ENCODE assay signal across 12 mouse cellular contexts in the genomic region with DNA sequence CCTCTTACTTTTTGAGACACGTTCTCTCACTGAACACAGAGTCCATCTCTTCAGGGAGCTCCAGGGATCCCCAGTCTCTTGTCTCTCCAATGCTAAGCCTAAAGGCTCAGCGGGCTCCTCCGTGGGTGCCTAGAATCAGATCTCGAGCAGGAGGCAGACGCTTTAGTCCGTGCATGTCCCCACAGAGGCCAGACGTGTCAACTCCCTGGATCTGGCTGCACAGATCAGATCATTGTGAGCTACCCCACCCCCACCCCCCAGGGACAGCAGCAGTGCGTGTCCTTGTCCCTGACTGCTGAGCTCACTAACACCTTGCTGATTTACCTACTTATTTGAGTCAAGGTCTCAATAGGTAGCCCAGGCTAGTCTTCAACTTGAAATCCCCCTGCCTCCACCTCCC. TPM values are rescaled to one million over a fixed set of nuclear protein-coding genes. Genes with fewer than 3 reads are reported as not detected.
DNase-seq lines count a peak whose midpoint lies in the region; ATAC-seq and TF ChIP-seq lines count a peak whose summit lies in the region.
"Had no signal": no experiment of that assay in that cellular context is flagged by ENCODE, and none has a peak within 500 bp of the region (broad histone marks: within the 10 kb centered on the region; RNA-seq: fewer than 3 reads in every experiment).

No protein-coding gene starts in this region.

- peak overlapping the region; percentile 20; the same call in 1 of the 2 replicates for H3K27ac ChIP-seq in intestine, embryonic 14.5 days (ENCODE audit: low read depth)
- H3K27ac ChIP-seq in intestine, postnatal 0 days (ENCODE audit: low read depth, low read length), result no peak overlapping the region
- no peak overlapping the region for H3K27ac ChIP-seq in embryonic facial prominence, embryonic 12.5 days
- H3K27ac ChIP-seq in liver, embryonic 15.5 days (replicated peaks), result peak overlapping the region; percentile 85

- no peak for DNase-seq in intestine, embryonic 14.5 days (ENCODE audit: low spot score)
- DNase-seq in MN1 (ENCODE audit: low spot score), result peak; percentile 56
- DNase-seq in embryo, embryonic 11 days, result no peak
- no peak for DNase-seq in left cerebral cortex, postnatal 36 days (ENCODE audit: low spot score in 2 of 2)
- DNase-seq in layer of hippocampus, adult 9-10 months (ENCODE audit: low spot score), result no peak
- DNase-seq: adrenal gland, postnatal 36 days; cerebellum, postnatal 36 days; kidney, adult 9 months had no signal

- H3K4me1 ChIP-seq in intestine, embryonic 14.5 days (replicated peaks; ENCODE audit: control insufficient read depth, insufficient read depth, low read length), result peaks cover 16% of the 10 kb centered on the region
- no peaks in the 10 kb centered on the region for H3K4me1 ChIP-seq in intestine, postnatal 0 days (replicated peaks; ENCODE audit: control insufficient read depth, insufficient read depth, low read length)
- peaks cover 19% of the 10 kb centered on the region for H3K4me1 ChIP-seq in embryonic facial prominence, embryonic 12.5 days
- peaks cover 82% of the 10 kb centered on the region for H3K4me1 ChIP-seq in liver, embryonic 15.5 days (replicated peaks)

- intact Hi-C loops in left cerebral cortex, postnatal 36 days (cut with DNase I), result loop anchor here (5.0 kb wide), 1 partner anchor 219 kb away; no protein-coding TSS in a partner anchor

- H3K36me3 ChIP-seq in intestine, embryonic 14.5 days (ENCODE audit: control insufficient read depth, insufficient read depth, low read length), result no peaks in the 10 kb centered on the region
- no peaks in the 10 kb centered on the region for H3K36me3 ChIP-seq in intestine, postnatal 0 days (ENCODE audit: control insufficient read depth, insufficient read depth)
- H3K36me3 ChIP-seq in embryonic facial prominence, embryonic 12.5 days, result no peaks in the 10 kb centered on the region
- no peaks in the 10 kb centered on the region for H3K36me3 ChIP-seq in liver, embryonic 15.5 days (replicated peaks)

- H3K9me3 ChIP-seq in intestine, embryonic 14.5 days (ENCODE audit: control insufficient read depth, low read length), result no peaks in the 10 kb centered on the region
- no peaks in the 10 kb centered on the region for H3K9me3 ChIP-seq in intestine, postnatal 0 days (ENCODE audit: control insufficient read depth)
- no peaks in the 10 kb centered on the region for H3K9me3 ChIP-seq in embryonic facial prominence, embryonic 12.5 days
- no peaks in the 10 kb centered on the region for H3K9me3 ChIP-seq in liver, embryonic 15.5 days (replicated peaks)

- WGBS in intestine, embryonic 14.5 days, result 37% methylated on average over 8 of the region's 8 CpGs
- WGBS in intestine, postnatal 0 days, result 45% methylated on average over 8 of the region's 8 CpGs
- WGBS in embryonic facial prominence, embryonic 12.5 days, result 23% methylated on average over 8 of the region's 8 CpGs
- WGBS in liver, embryonic 15.5 days (ENCODE audit: insufficient replicate concordance), result 14% methylated on average over 8 of the region's 8 CpGs

- no peak overlapping the region for H3K4me3 ChIP-seq in intestine, embryonic 14.5 days (ENCODE audit: low read depth, low read length)
- no peak overlapping the region for H3K4me3 ChIP-seq in intestine, postnatal 0 days (ENCODE audit: low read depth, low read length)
- H3K4me3 ChIP-seq in embryonic facial prominence, embryonic 12.5 days, result no peak overlapping the region
- peak overlapping the region; percentile 54 for H3K4me3 ChIP-seq in liver, embryonic 15.5 days (replicated peaks)

- TF ChIP-seq CTCF in intestine, postnatal 0 days (IDR thresholded peaks at IDR 0.05; ENCODE audit: low read depth), result no peak

- H3K9ac ChIP-seq in intestine, embryonic 14.5 days (ENCODE audit: low read length), result no peak overlapping the region
- no peak overlapping the region for H3K9ac ChIP-seq in intestine, postnatal 0 days (ENCODE audit: low read depth, low read length)
- no peak overlapping the region for H3K9ac ChIP-seq in embryonic facial prominence, embryonic 12.5 days
- H3K9ac ChIP-seq in liver, embryonic 15.5 days, result peak overlapping the region; percentile 65

- no peaks in the 10 kb centered on the region for H3K27me3 ChIP-seq in intestine, embryonic 14.5 days (replicated peaks; ENCODE audit: control insufficient read depth, insufficient read depth, low read length)
- H3K27me3 ChIP-seq in intestine, postnatal 0 days (replicated peaks; ENCODE audit: control insufficient read depth, insufficient read depth, low read length), result no peaks in the 10 kb centered on the region
- no peaks in the 10 kb centered on the region for H3K27me3 ChIP-seq in embryonic facial prominence, embryonic 12.5 days
- H3K27me3 ChIP-seq in liver, embryonic 15.5 days, result no peaks in the 10 kb centered on the region
- H3K27me3 ChIP-seq: Patski had no signal

- no peak for ATAC-seq in intestine, embryonic 14.5 days (replicated peaks; ENCODE audit: low FRiP score, low TSS enrichment, low read depth)
- ATAC-seq in intestine, postnatal 0 days, result no peak
- no peak for ATAC-seq in embryonic facial prominence, embryonic 12.5 days (ENCODE audit: insufficient number of reproducible peaks, insufficient read depth, low FRiP score, low TSS enrichment)
- ATAC-seq in liver, embryonic 15.5 days (ENCODE audit: insufficient read depth), result peak; percentile 78
- ATAC-seq: Patski had no signal

- H3K4me2 ChIP-seq in intestine, embryonic 14.5 days (ENCODE audit: low read length), result peak overlapping the region; percentile 45
- H3K4me2 ChIP-seq in intestine, postnatal 0 days (replicated peaks; ENCODE audit: low read depth), result no peak overlapping the region
- peak overlapping the region; percentile 40 for H3K4me2 ChIP-seq in embryonic facial prominence, embryonic 12.5 days (replicated peaks)
- H3K4me2 ChIP-seq in liver, embryonic 15.5 days, result peak overlapping the region; percentile 82

RNA-seq across cellular contexts. Expression of a gene that starts 16.7 kb away (rescaled TPM):
- 29.8 and 30.7 TPM in 2 replicates for polyA plus RNA-seq in intestine, embryonic 14.5 days (2014; fragmentation: Nextera tagmentation; extraction: Ambion mirVana)
- 14.6 and 15.6 TPM in 2 replicates for polyA plus RNA-seq in intestine, postnatal 0 days (2015; fragmentation: Nextera tagmentation; extraction: Ambion mirVana)
- 95.5 and 138 TPM in 2 replicates for polyA plus RNA-seq in embryonic facial prominence, embryonic 12.5 days (2016; fragmentation: Nextera tagmentation; extraction: Ambion mirVana)
- polyA plus RNA-seq in liver, embryonic 15.5 days (2015; fragmentation: Nextera tagmentation; extraction: Ambion mirVana), result 28.0 and 32.1 TPM in 2 replicates
- 10 to 100 TPM; 74.7 to 84.4 TPM for total RNA-seq in left cerebral cortex, postnatal 36 days (2021)

RNA-seq across cellular contexts. Expression of a gene that starts 17.8 kb away (rescaled TPM):
- 15.2 and 16.3 TPM in 2 replicates for polyA plus RNA-seq in intestine, embryonic 14.5 days (2014; fragmentation: Nextera tagmentation; extraction: Ambion mirVana)
- 3.9 and 5.4 TPM in 2 replicates for polyA plus RNA-seq in intestine, postnatal 0 days (2015; fragmentation: Nextera tagmentation; extraction: Ambion mirVana)
- 17.4 and 19.7 TPM in 2 replicates for polyA plus RNA-seq in embryonic facial prominence, embryonic 12.5 days (2016; fragmentation: Nextera tagmentation; extraction: Ambion mirVana)
- 4.8 and 6.5 TPM in 2 replicates for polyA plus RNA-seq in liver, embryonic 15.5 days (2015; fragmentation: Nextera tagmentation; extraction: Ambion mirVana)
- 10 to 100 TPM; 61.0 to 63.4 TPM for total RNA-seq in left cerebral cortex, postnatal 36 days (2021)

RNA-seq across cellular contexts. Expression of a gene that starts 58.8 kb away (rescaled TPM):
- 0.07 TPM in 1 of 2 replicates, not detected in the other for polyA plus RNA-seq in intestine, embryonic 14.5 days (2014; fragmentation: Nextera tagmentation; extraction: Ambion mirVana)
- not detected in 2 replicates for polyA plus RNA-seq in intestine, postnatal 0 days (2015; fragmentation: Nextera tagmentation; extraction: Ambion mirVana)
- 0.09 TPM in 1 of 2 replicates, not detected in the other for polyA plus RNA-seq in embryonic facial prominence, embryonic 12.5 days (2016; fragmentation: Nextera tagmentation; extraction: Ambion mirVana)
- polyA plus RNA-seq in liver, embryonic 15.5 days (2015; fragmentation: Nextera tagmentation; extraction: Ambion mirVana), result not detected in 2 replicates
- total RNA-seq in left cerebral cortex, postnatal 36 days (2021), result 1 to 10 TPM in 1 of 2 experiments, under 1 TPM in 1; 0.34 to 1.2 TPM
- total RNA-seq: adrenal gland, postnatal 36 days had no signal
- polyA plus RNA-seq: Patski had no signal

Comparison
In these comparisons a context has a peak if more than half of its experiments do, and no peak if none do; other contexts are left out.
1. H3K27ac ChIP-seq: peak in intestine, embryonic 14.5 days (single experiment) and liver, embryonic 15.5 days (single experiment); none in intestine, postnatal 0 days (single experiment) and embryonic facial prominence, embryonic 12.5 days (single experiment).